Mouse (Mus musculus) heart, embryonic 10.5 days (tissue): Measurements from ENCODE around the gene Tm4sf20. TPM values are rescaled to one million over a fixed set of nuclear protein-coding genes. Genes with fewer than 3 reads are reported as not detected.

Experiments used
- DNase-seq: peaks from one replicate; pipeline ENCODE4 v3.0.0-alpha.2; 2017; ENCODE audit warnings: low spot score
- H3K27ac ChIP-seq: fragments of 300-500 bp; sonication (generic); 2 replicates; pipeline ENCODE4 v1.5.1; 2016; ENCODE audit warnings: mild to moderate bottlenecking
- H3K27me3 ChIP-seq: fragments of 300-500 bp; sonication (generic); 2 replicates; pipeline ENCODE4 v1.6.1; 2016; ENCODE audit warnings: mild to moderate bottlenecking; ENCODE audit not compliant: poor library complexity, insufficient read depth, severe bottlenecking
- H3K36me3 ChIP-seq: fragments of 300-500 bp; sonication (generic); 2 replicates; pipeline ENCODE4 v1.6.1; 2016; ENCODE audit warnings: mild to moderate bottlenecking, moderate library complexity
- H3K4me1 ChIP-seq: fragments of 300-500 bp; sonication (generic); 2 replicates; pipeline ENCODE4 v1.6.1; 2016; ENCODE audit warnings: mild to moderate bottlenecking
- H3K4me3 ChIP-seq: fragments of 300-500 bp; sonication (generic); 2 replicates; pipeline ENCODE4 v1.5.1; 2016; ENCODE audit warnings: mild to moderate bottlenecking, moderate library complexity
- H3K9me3 ChIP-seq: fragments of 300-500 bp; sonication (generic); 2 replicates; pipeline ENCODE4 v1.6.1; 2016; ENCODE audit warnings: mild to moderate bottlenecking, moderate library complexity
- WGBS: fragments of 180-500 bp; shearing (Covaris S2); methylation state at CpG from one replicate; pipeline ENCODE4 v1.1.7; 2016; 5-methylcytosine and 5-hydroxymethylcytosine counted together
- polyA plus RNA-seq: library from polyadenylated mRNA; unstranded; fragments of >200 nt; fragmentation: Nextera tagmentation; extraction: Ambion mirVana; gene quantifications from 2 replicates; pipeline ENCODE4 v1.2.1, GENCODE M21; 2016

The Tm4sf20 gene
- polyA plus RNA-seq, 1 experiment from 2014 or later = not detected

- Histone ChIP-seq H3K4me3 (no peak overlapping the region), H3K4me1 (peaks cover 4% of the 10 kb centered on the region; the same call in 1 of the 2 replicates), H3K36me3 (no peaks in the 10 kb centered on the region), H3K27me3 (no peaks in the 10 kb centered on the region), H3K27ac (no peak overlapping the region), H3K9me3 (no peaks in the 10 kb centered on the region)
- 77% methylated on average over 2 of the region's 2 CpGs for WGBS
- no peak for DNase-seq
Measured at GRCm38 (mm10) chr1:82795211-82795610, 26.9 kb upstream of the Tm4sf20 start.

DNA sequence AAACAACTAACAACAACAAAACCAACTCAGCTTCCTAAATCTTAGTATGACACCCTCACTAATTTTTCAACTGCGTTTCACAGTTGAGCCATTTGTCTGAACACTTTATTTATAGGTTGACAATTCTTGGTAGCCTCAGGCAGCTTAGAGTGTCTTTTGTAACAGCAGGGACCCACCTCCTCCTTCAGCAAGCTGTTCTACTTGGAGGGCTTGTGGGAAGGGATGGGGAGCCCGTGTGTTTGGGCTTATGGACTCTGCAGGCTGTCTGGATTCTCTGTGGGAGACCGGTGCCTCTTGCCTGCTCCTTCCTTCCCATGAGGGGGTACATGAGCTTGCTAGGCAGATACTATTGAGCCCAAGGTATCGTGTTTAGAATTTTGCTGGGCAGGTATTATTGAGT lies 25.7 kb upstream of the Tm4sf20 start:
- WGBS = 59% methylated on average over 4 of the region's 4 CpGs
- H3K4me1 ChIP-seq = peaks cover 4% of the 10 kb centered on the region; the same call in 1 of the 2 replicates
- no peaks in the 10 kb centered on the region for H3K9me3 ChIP-seq
- DNase-seq = no peak
- no peak overlapping the region for H3K27ac ChIP-seq
- no peaks in the 10 kb centered on the region for H3K36me3 ChIP-seq
- no peaks in the 10 kb centered on the region for H3K27me3 ChIP-seq
- no peak overlapping the region for H3K4me3 ChIP-seq

GRCm38 (mm10) chr1:82793110-82793509 lies 24.8 kb upstream of the Tm4sf20 start:
- Histone ChIP-seq H3K27ac (no peak overlapping the region), H3K9me3 (no peaks in the 10 kb centered on the region), H3K36me3 (no peaks in the 10 kb centered on the region), H3K27me3 (no peaks in the 10 kb centered on the region), H3K4me1 (peaks cover 4% of the 10 kb centered on the region; the same call in 1 of the 2 replicates), H3K4me3 (no peak overlapping the region)
- DNase-seq = no peak
- 85% methylated on average over 3 of the region's 3 CpGs for WGBS

GRCm38 (mm10) chr1:82792238-82792637 lies 24.0 kb upstream of the Tm4sf20 start:
- 85% methylated on average over 6 of the region's 6 CpGs for WGBS
- Histone ChIP-seq H3K27me3 (no peaks in the 10 kb centered on the region), H3K9me3 (no peaks in the 10 kb centered on the region), H3K36me3 (no peaks in the 10 kb centered on the region), H3K4me3 (no peak overlapping the region), H3K4me1 (peaks cover 7% of the 10 kb centered on the region), H3K27ac (no peak overlapping the region)
- DNase-seq = no peak

DNA sequence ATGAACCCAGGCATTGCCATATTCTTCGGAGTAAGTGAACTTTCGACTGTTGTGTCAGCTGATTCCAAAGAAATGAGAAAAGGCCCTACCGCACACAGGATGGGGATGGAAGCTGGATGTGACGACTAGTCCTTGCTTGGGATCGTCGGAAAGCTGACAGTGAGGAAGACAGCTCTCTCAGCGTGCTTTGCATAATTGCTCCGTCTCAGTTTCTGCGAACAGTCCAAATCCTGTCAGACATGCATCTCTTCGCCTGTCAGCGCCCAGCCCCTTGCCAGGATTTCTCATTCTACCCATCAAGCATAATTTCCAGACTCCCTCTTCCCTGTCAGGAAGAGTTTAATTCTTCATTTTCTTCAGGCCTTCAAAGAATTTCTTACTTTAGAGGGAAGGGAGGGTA lies 22.8 kb upstream of the Tm4sf20 start:
- H3K27me3 ChIP-seq = no peaks in the 10 kb centered on the region
- no peak for DNase-seq
- H3K4me1 ChIP-seq = peaks cover 5% of the 10 kb centered on the region
- no peaks in the 10 kb centered on the region for H3K36me3 ChIP-seq
- WGBS = 69% methylated on average over 11 of the region's 11 CpGs
- no peak overlapping the region for H3K27ac ChIP-seq
- no peak overlapping the region for H3K4me3 ChIP-seq
- no peaks in the 10 kb centered on the region for H3K9me3 ChIP-seq

GRCm38 (mm10) chr1:82788070-82788469 lies 19.8 kb upstream of the Tm4sf20 start:
- Histone ChIP-seq H3K27me3 (no peaks in the 10 kb centered on the region), H3K4me3 (no peak overlapping the region), H3K4me1 (peaks cover 3% of the 10 kb centered on the region), H3K36me3 (no peaks in the 10 kb centered on the region), H3K27ac (no peak overlapping the region), H3K9me3 (no peaks in the 10 kb centered on the region)
- 69% methylated on average over 7 of the region's 7 CpGs for WGBS
- no peak for DNase-seq

- Histone ChIP-seq H3K27me3 (no peaks in the 10 kb centered on the region), H3K9me3 (no peaks in the 10 kb centered on the region), H3K4me1 (peaks cover 3% of the 10 kb centered on the region), H3K27ac (no peak overlapping the region), H3K36me3 (no peaks in the 10 kb centered on the region), H3K4me3 (no peak overlapping the region)
- 0% methylated on average over 2 of the region's 2 CpGs for WGBS
- peak; percentile 86 for DNase-seq
Measured at GRCm38 (mm10) chr1:82787414-82787813, 19.2 kb upstream of the Tm4sf20 start.

DNA sequence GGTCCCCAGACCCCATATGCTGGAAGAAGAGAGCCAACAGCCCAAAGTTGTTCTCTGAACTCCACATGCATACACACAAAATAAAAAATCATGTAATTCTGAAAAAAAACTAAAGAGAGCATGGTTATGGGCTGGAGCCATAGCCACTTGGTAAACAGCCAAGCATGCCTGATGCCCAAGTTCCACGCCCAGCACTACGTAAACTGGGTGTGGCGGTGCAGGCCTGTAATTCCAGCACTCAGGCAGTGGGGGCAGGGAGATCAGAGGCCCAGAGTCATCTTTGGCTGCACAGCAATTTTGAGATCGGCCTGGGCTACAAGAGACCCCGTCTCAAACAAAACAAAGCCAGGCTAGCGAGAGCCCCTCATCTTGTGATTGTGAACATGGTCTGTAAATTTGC lies 17.3 kb upstream of the Tm4sf20 start:
- DNase-seq = no peak
- Histone ChIP-seq H3K4me1 (peaks cover 3% of the 10 kb centered on the region), H3K27me3 (no peaks in the 10 kb centered on the region), H3K36me3 (no peaks in the 10 kb centered on the region), H3K4me3 (no peak overlapping the region), H3K9me3 (no peaks in the 10 kb centered on the region), H3K27ac (no peak overlapping the region)
- 72% methylated on average over 6 of the region's 6 CpGs for WGBS

DNA sequence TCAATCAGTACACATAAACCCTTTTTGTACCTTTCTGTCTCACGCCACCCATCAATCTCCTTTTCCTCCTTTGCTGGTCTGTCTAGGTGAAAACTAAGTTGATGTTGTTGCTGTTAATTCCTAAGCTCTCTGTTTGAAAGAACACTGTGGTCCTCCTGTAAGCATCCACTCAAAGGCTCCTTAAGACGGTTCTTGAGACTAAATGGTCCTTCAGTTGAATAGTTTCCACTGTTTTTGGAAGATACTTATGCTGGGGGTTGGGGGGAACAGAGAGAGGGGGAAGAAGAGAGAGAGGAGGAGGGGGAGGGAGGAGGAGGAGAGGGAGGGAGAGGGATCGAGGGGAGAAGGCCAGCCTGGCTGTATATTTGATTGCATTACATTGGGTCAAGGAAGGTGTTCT lies 15.3 kb upstream of the Tm4sf20 start:
- H3K4me3 ChIP-seq = no peak overlapping the region
- WGBS = 71% methylated on average over 3 of the region's 3 CpGs
- H3K4me1 ChIP-seq = peaks cover 3% of the 10 kb centered on the region
- no peak overlapping the region for H3K27ac ChIP-seq
- DNase-seq = no peak
- no peaks in the 10 kb centered on the region for H3K36me3 ChIP-seq
- H3K9me3 ChIP-seq = no peaks in the 10 kb centered on the region
- H3K27me3 ChIP-seq = no peaks in the 10 kb centered on the region

DNA sequence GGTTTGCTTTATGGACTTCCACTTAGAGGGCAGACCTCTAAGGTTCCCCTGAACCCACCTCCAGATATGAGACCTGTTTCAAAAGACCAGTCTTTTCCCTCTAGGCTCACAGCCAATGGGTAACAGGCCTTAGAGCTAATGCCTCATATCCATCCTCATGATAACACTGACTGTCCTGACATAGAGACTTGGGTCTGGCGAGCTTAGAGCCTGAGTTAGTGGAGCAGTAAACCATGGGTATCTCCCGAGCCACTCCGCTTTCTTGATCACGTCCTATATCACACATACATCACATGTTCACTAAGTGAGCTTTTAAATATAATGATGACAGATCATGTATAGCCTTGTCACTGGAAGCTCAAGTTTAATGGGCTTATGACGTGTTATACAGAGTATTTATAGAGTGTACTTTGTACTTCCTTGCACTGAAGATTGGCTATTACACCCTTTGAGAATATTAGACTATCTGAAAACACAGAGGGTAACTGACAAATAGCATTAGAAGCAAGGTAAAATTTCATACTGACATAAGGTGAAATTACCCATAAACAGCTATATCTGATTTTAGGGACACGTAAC lies 11.2 kb upstream of the Tm4sf20 start:
- Histone ChIP-seq H3K4me1 (no peaks in the 10 kb centered on the region), H3K27ac (no peak overlapping the region), H3K4me3 (no peak overlapping the region), H3K27me3 (no peaks in the 10 kb centered on the region), H3K9me3 (no peaks in the 10 kb centered on the region), H3K36me3 (no peaks in the 10 kb centered on the region)
- DNase-seq = no peak
- 84% methylated on average over 6 of the region's 6 CpGs for WGBS

DNA sequence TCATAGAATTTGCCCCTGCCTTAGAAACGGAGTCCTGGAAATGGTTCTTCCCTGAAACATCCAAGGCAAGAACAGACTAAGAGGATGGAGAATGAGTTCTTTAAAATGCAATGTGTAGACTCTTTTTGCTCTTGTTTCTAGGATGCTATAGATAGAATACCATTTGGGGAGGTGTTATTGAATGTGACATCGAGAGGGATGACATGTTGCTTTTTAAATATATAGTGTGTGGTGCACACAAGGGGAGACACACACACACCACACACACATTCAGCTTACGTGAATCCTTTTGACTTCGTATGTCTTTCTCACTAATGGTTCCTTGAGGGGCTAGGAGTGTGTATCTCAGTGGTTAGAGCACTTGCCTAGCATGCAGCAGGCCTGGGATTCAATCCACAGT lies 7.0 kb upstream of the Tm4sf20 start:
- no peak for DNase-seq
- 88% methylated on average over 4 of the region's 4 CpGs for WGBS

DNA sequence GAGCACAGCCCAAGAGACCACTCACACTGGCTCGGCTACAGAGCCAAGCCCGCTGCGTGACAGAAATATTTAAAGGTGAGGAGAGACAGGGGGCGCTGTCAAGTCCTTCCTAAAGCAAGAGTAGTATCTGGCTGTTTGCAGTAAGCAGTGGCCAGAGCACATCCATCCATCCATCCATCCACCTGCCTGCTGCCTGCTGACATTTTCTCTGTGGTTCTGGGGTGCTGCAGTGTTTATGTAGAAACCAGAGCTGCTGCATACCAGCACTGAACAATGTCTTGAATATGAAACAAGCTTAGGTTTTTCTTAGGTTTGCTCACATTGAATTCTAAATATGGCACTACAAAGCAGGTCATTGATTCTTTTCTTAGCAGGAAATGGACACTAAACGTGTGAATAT lies 4.9 kb upstream of the Tm4sf20 start:
- H3K36me3 ChIP-seq = no peaks in the 10 kb centered on the region
- H3K27ac ChIP-seq = no peak overlapping the region
- H3K27me3 ChIP-seq = no peaks in the 10 kb centered on the region
- DNase-seq = no peak
- 70% methylated on average over 5 of the region's 5 CpGs for WGBS
- no peaks in the 10 kb centered on the region for H3K9me3 ChIP-seq
- no peak overlapping the region for H3K4me3 ChIP-seq
- peaks cover 12% of the 10 kb centered on the region for H3K4me1 ChIP-seq

More for the DNA sequence above, 7.0 kb upstream of the Tm4sf20 start:
- Histone ChIP-seq H3K27ac (no peak overlapping the region), H3K36me3 (no peaks in the 10 kb centered on the region), H3K4me3 (no peak overlapping the region), H3K9me3 (no peaks in the 10 kb centered on the region), H3K27me3 (no peaks in the 10 kb centered on the region), H3K4me1 (peaks cover 12% of the 10 kb centered on the region)

GRCm38 (mm10) chr1:82772428-82772827 lies 4.2 kb upstream of the Tm4sf20 start:
- DNase-seq = no peak
- no peaks in the 10 kb centered on the region for H3K27me3 ChIP-seq
- H3K4me3 ChIP-seq = no peak overlapping the region
- WGBS = 78% methylated on average over 4 of the region's 4 CpGs
- no peak overlapping the region for H3K27ac ChIP-seq
- no peaks in the 10 kb centered on the region for H3K36me3 ChIP-seq
- no peaks in the 10 kb centered on the region for H3K9me3 ChIP-seq
- peaks cover 12% of the 10 kb centered on the region for H3K4me1 ChIP-seq

DNA sequence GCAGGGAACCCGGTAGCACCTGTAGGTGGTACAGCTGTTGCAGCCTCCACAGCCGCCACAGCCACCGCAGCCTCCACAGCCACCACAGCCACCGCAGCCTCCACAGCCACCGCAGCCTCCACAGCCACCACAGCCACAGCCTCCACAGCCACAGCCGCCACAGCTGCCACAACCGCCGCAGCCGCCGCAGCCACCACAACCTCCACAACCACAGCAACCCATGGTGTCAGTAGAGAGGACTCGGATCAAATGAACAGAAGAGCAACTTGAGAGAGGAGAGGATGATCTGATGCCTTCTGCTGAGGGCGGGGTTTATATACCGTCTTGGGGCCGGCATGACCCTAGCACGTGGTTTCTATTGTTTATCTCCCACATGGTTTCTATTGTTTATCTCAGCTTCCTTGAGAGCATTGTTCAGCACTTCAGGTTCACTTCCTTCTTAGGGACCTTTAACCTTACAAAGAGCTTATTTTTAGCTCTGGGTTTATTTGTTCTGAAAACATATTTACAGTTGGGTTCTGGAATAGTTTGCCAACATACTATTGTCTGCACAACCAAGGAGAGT lies 2.8 kb upstream of the Tm4sf20 start, which contains the start of gene Gm47791:
Gene Gm47791, minus strand, starts transcription at position 222 of the 565 bp plus-strand sequence.
- no peak for DNase-seq
- peaks cover 12% of the 10 kb centered on the region for H3K4me1 ChIP-seq
- no peak within 1 kb of the TSS for H3K4me3 ChIP-seq
- H3K36me3 ChIP-seq = no peaks in the 10 kb centered on the region
- 83% methylated on average over 15 of the region's 15 CpGs for WGBS
- no peaks in the 10 kb centered on the region for H3K27me3 ChIP-seq
- no peaks in the 10 kb centered on the region for H3K9me3 ChIP-seq
- no peak within 1 kb of the TSS for H3K27ac ChIP-seq
